Mouse (Mus musculus): Measurements from ENCODE around the gene Ap2s1. TPM values are rescaled to one million over a fixed set of nuclear protein-coding genes. Genes with fewer than 3 reads are reported as not detected.

Ap2s1 gene
- polyA plus RNA-seq, 1 experiment from 2014 or later = 270 TPM

DNA sequence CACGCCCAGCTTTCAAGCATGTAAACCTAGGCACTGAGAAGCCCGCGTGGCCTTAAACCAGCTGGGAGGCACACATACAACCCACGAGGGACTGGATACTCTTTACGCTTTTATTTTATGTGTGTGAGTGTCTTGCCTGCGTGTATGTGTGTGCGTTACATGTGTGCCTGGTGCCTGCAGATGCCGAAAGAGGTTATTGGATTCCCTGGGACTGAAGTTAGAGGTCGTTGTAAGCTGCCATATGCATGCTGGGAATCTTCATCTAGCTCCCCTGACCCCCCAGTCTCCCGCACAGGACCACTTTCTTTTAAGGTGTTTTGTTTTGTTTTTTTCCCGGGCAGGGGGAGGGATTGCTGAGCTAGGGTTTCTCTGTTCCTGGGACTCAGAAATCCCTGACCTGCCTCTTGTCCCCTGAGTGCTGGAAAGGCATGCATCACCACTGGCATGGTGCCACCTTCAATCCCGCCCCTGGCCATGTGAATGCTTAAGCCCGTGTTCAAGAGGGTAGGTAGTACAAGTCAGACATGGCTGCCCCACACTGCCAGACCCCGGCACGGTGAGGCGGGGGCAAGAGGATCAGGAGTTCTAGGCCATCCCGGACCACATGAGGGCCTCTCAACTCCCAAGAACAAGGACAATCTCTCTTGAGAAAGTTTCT lies 45.7 kb downstream of the Ap2s1 start:
- 49% methylated on average over 17 of the region's 17 CpGs for WGBS
- Histone ChIP-seq H3K36me3 (peaks cover 19% of the 10 kb centered on the region), H3K9me3 (no peaks in the 10 kb centered on the region), H3K27ac (peak overlapping the region; percentile 90; the same call in 1 of the 2 replicates), H3K4me3 (peak overlapping the region; percentile 82), H3K4me1 (peaks cover 43% of the 10 kb centered on the region), H3K27me3 (ENCODE audit: insufficient read depth, poor library complexity, severe bottlenecking) (no peaks in the 10 kb centered on the region)
- no peak for DNase-seq (ENCODE audit: low spot score)

DNA sequence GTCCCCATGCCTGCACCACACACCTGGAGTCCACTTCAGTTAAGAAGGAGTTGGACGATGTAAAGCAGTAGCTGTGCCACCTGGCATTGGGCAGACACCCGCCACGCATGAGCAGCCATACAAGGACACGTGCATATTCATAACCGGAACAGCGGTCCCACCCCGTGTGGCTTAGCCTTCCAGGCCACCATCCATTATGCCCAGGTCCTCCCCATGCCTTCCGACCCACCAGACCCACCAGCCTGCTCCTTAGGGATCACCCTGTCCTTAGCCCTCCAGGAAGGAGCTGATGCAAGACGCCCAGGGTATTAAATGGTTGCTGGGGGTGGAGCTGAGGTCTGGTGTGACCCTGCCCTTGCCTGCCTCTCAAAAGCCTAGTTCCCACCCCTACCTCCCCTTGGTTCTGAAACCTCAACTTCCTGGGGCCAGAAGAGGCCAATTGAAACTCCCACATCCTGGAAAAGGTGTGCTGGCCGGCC lies 46.3 kb downstream of the Ap2s1 start:
- no peak for DNase-seq (ENCODE audit: low spot score)
- WGBS = 76% methylated on average over 10 of the region's 10 CpGs
- H3K9me3 ChIP-seq = no peaks in the 10 kb centered on the region
- H3K36me3 ChIP-seq = peaks cover 24% of the 10 kb centered on the region
- peaks cover 43% of the 10 kb centered on the region for H3K4me1 ChIP-seq
- H3K27ac ChIP-seq = 0 out of 2 replicates have a peak overlapping the region, but pooled peaks have one; percentile 90
- peak overlapping the region; percentile 82; the same call in 1 of the 2 replicates for H3K4me3 ChIP-seq
- no peaks in the 10 kb centered on the region for H3K27me3 ChIP-seq (ENCODE audit: insufficient read depth, poor library complexity, severe bottlenecking)

DNA sequence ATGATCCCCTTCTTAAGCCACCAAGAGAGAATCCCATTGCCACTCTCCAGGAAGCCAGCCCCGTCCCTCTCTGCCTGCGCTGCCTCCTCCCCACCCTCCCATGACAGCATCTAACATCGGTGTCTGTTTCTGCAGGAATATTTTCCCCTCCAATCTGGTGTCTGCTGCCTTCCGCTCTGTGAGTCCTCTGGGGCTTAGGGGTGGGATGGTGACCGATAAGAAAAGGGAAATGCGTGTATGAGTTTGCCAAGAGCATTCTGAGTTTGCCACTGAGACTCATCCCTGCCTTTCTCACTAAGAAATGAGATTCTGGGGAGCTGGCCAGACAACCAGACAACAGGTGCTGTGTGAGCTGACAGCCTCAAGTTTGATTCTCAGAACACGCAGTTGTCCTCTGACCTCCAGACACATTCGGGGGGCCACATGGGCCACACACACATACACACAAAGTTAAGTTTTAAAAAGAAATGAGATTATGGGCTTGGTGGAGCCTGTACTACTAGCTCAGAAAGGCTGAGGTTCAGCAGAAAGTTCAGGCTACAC lies 47.4 kb downstream of the Ap2s1 start:
- DNase-seq (ENCODE audit: low spot score) = no peak
- H3K36me3 ChIP-seq = peaks cover 32% of the 10 kb centered on the region
- H3K27me3 ChIP-seq (ENCODE audit: insufficient read depth, poor library complexity, severe bottlenecking) = no peaks in the 10 kb centered on the region
- 71% methylated on average over 8 of the region's 8 CpGs for WGBS
- H3K4me3 ChIP-seq = no peak overlapping the region
- no peak overlapping the region for H3K27ac ChIP-seq
- H3K4me1 ChIP-seq = peaks cover 42% of the 10 kb centered on the region
- no peaks in the 10 kb centered on the region for H3K9me3 ChIP-seq

DNA sequence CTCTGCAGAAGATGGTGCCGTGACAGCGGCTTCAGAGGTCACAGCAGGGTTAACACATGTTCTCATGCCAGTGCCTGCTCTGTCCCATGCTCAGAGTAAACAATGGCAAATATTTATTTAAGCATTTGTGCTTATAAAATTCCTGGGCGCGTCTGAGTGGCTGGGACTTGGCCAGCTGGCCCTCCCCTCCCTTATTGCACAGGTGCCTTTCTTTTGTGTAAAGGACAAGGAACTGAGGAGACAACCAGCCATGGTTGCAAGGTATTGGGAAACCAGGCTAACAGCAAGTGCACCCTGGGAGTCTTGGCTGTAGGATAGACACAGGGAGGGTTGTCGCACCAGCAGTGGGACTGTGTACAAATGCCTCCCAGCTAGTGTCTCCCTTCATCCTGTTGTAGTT lies 54.1 kb downstream of the Ap2s1 start:
- Histone ChIP-seq H3K36me3 (peaks cover 57% of the 10 kb centered on the region), H3K4me1 (peaks cover 19% of the 10 kb centered on the region), H3K9me3 (no peaks in the 10 kb centered on the region), H3K4me3 (no peak overlapping the region), H3K27me3 (ENCODE audit: insufficient read depth, poor library complexity, severe bottlenecking) (no peaks in the 10 kb centered on the region), H3K27ac (0 out of 2 replicates have a peak overlapping the region, but pooled peaks have one; percentile 47)
- DNase-seq (ENCODE audit: low spot score) = no peak
- 81% methylated on average over 5 of the region's 5 CpGs for WGBS

DNA sequence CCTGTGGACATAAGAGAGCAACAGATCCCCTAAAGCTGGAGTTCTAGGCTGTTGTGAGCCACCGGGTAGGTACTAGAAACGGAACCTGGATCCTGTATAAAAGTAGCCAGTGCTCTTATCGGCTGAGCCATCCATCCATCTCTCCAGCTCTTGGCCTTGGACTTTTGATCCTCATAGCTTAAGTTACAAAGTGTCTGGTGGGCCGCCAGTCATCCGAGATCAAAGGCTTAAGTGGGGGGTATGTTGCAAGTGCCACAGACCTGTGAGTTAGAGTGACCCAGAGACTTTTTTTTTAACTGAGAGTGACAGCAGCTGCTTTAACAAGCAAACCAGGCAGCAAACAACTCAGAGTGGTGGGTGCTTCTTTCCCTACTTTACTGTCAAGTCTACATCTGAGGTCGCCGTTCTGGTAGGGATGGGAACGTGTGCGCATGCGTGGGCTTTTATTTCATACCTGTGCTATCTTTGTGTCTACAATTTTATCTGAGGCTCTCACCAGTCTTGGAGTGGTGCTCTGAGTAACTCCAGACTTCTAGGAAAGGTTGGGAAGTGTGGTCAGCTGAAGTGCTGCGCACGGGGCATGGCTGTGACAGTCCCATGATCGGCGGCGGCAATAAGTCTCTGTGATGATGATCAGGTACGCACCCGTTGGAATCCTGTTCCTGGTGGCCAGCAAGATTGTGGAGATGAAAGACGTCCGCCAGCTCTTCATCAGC lies 55.0 kb downstream of the Ap2s1 start:
- Histone ChIP-seq H3K27ac (no peak overlapping the region), H3K27me3 (ENCODE audit: insufficient read depth, poor library complexity, severe bottlenecking) (no peaks in the 10 kb centered on the region), H3K9me3 (no peaks in the 10 kb centered on the region), H3K36me3 (peaks cover 58% of the 10 kb centered on the region), H3K4me1 (peaks cover 21% of the 10 kb centered on the region), H3K4me3 (peak overlapping the region; percentile 36)
- no peak for DNase-seq (ENCODE audit: low spot score)
- WGBS = 61% methylated on average over 19 of the region's 19 CpGs

DNA sequence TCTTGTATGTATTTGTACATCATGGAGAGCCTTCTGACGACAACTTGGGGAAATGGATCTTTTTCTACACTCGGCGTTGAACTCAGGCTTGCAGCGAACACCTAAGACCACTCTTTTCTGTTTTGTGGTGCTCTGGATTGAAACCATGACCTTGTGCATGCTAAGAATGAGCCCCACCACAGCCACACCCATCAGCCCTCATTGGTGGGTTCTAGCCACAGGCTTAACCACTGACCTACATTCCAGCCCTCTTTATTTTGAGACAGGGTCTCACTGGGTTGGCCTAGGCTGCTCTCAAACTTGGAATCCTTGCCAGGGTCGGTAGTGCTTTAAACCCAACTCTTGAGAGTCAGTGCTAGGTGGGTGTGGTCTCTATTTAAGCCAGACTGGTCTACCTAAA lies 56.7 kb downstream of the Ap2s1 start:
- H3K36me3 ChIP-seq = peaks cover 58% of the 10 kb centered on the region

More for the DNA sequence above, 56.7 kb downstream of the Ap2s1 start:
- Histone ChIP-seq H3K27me3 (ENCODE audit: insufficient read depth, poor library complexity, severe bottlenecking) (no peaks in the 10 kb centered on the region), H3K4me1 (peaks cover 21% of the 10 kb centered on the region), H3K27ac (no peak overlapping the region), H3K4me3 (no peak overlapping the region), H3K9me3 (no peaks in the 10 kb centered on the region)
- DNase-seq (ENCODE audit: low spot score) = no peak
- 85% methylated on average over 5 of the region's 5 CpGs for WGBS

Other genes starting within 250 kb of the Ap2s1 start
- 18.3 and 20.0 TPM in 2 replicates for gene Arhgap35, start 123.4 kb upstream of the Ap2s1 start, polyA plus RNA-seq (2016; fragmentation: Nextera tagmentation; extraction: Ambion mirVana)
- 0.19 and 0.30 TPM in 2 replicates for gene Ceacam15, start 62.7 kb upstream of the Ap2s1 start, polyA plus RNA-seq (2016; fragmentation: Nextera tagmentation; extraction: Ambion mirVana)
- gene Ceacam9, start 16.5 kb upstream of the Ap2s1 start, polyA plus RNA-seq (2016; fragmentation: Nextera tagmentation; extraction: Ambion mirVana) = not detected in 2 replicates
- 47.0 TPM in 2 replicates for gene Slc1a5, start 42.9 kb downstream of the Ap2s1 start, polyA plus RNA-seq (2016; fragmentation: Nextera tagmentation; extraction: Ambion mirVana)
- gene Strn4, start 77.5 kb downstream of the Ap2s1 start, polyA plus RNA-seq (2016; fragmentation: Nextera tagmentation; extraction: Ambion mirVana) = 101 and 107 TPM in 2 replicates
- 29.5 and 36.7 TPM in 2 replicates for gene Fkrp, start 78.3 kb downstream of the Ap2s1 start, polyA plus RNA-seq (2016; fragmentation: Nextera tagmentation; extraction: Ambion mirVana)
- gene Prkd2, start 104.5 kb downstream of the Ap2s1 start, polyA plus RNA-seq (2016; fragmentation: Nextera tagmentation; extraction: Ambion mirVana) = 8.9 and 9.4 TPM in 2 replicates
- 5.0 and 7.2 TPM in 2 replicates for gene Dact3, start 136.9 kb downstream of the Ap2s1 start, polyA plus RNA-seq (2016; fragmentation: Nextera tagmentation; extraction: Ambion mirVana)
- 3.0 and 6.3 TPM in 2 replicates for gene Gng8, start 153.4 kb downstream of the Ap2s1 start, polyA plus RNA-seq (2016; fragmentation: Nextera tagmentation; extraction: Ambion mirVana)
- gene Ptgir, start 168.1 kb downstream of the Ap2s1 start, polyA plus RNA-seq (2016; fragmentation: Nextera tagmentation; extraction: Ambion mirVana) = 0.15 and 0.51 TPM in 2 replicates
- 114 and 117 TPM in 2 replicates for gene Calm3, start 185.7 kb downstream of the Ap2s1 start, polyA plus RNA-seq (2016; fragmentation: Nextera tagmentation; extraction: Ambion mirVana)
- 1.7 and 2.2 TPM in 2 replicates for gene Pnmal2, start 206.3 kb downstream of the Ap2s1 start, polyA plus RNA-seq (2016; fragmentation: Nextera tagmentation; extraction: Ambion mirVana)
- gene Pnmal1, start 221.3 kb downstream of the Ap2s1 start, polyA plus RNA-seq (2016; fragmentation: Nextera tagmentation; extraction: Ambion mirVana) = 0.16 and 0.30 TPM in 2 replicates
- 0.22 and 0.24 TPM in 2 replicates for gene Gm42372, start 244.7 kb downstream of the Ap2s1 start, polyA plus RNA-seq (2016; fragmentation: Nextera tagmentation; extraction: Ambion mirVana)